Mouse (Mus musculus) CH12.LX (cell line): Measurements from ENCODE around the gene Trim40. TPM values are rescaled to one million over a fixed set of nuclear protein-coding genes. Genes with fewer than 3 reads are reported as not detected.

Experiments used
- DNase-seq: peaks from one replicate; pipeline ENCODE4 v3.0.0-alpha.2; 2013; ENCODE audit errors: extremely low read depth
- H3K27ac ChIP-seq: 2 replicates; pipeline ENCODE4 v1.5.1; 2012; ENCODE audit warnings: low read depth, mild to moderate bottlenecking, control low read depth, moderate library complexity; ENCODE audit not compliant: insufficient read depth
- H3K27me3 ChIP-seq: replicated peaks from 2 replicates; pipeline ENCODE3; 2012; ENCODE audit warnings: inconsistent platforms
- H3K36me3 ChIP-seq, 2 experiments: replicated peaks in 1 of 2; 2 replicates each; pipeline versions ENCODE3 to v1.6.1; 2012; ENCODE audit warnings: inconsistent platforms in 1 of 2, low read length in 1 of 2, mild to moderate bottlenecking in 1 of 2, mixed read lengths in 1 of 2, moderate library complexity in 1 of 2; ENCODE audit not compliant: control insufficient read depth in 1 of 2, insufficient read depth in 1 of 2
- H3K4me1 ChIP-seq, 2 experiments: 2 replicates each; pipeline ENCODE4 v1.6.1; 2012; ENCODE audit warnings: inconsistent platforms in 1 of 2, moderate library complexity in 1 of 2; ENCODE audit not compliant: insufficient read depth in 2 of 2, control insufficient read depth in 1 of 2
- H3K4me2 ChIP-seq: 2 replicates; pipeline ENCODE4 v1.6.1; 2012; ENCODE audit warnings: low read depth, mild to moderate bottlenecking, control low read depth; ENCODE audit not compliant: poor library complexity, insufficient read depth, severe bottlenecking
- H3K4me3 ChIP-seq, 3 experiments: fragments of 150-350 bp in 1 of 3; sonication (generic) in 1 of 3; replicated peaks in 1 of 3; 2 replicates each; pipeline versions ENCODE3 to v1.5.1; 2011 to 2012; ENCODE audit warnings: low read depth in 2 of 3, low read length in 2 of 3, mild to moderate bottlenecking in 2 of 3, moderate library complexity in 2 of 3, control low read depth in 1 of 3, improper control_type of control experiment in 1 of 3, inconsistent platforms in 1 of 3, mixed read lengths in 1 of 3; ENCODE audit not compliant: poor library complexity in 1 of 3
- H3K79me2 ChIP-seq: replicated peaks from 2 replicates; pipeline ENCODE4 v1.6.1; 2012; ENCODE audit warnings: mild to moderate bottlenecking, moderate library complexity; ENCODE audit not compliant: control insufficient read depth, poor library complexity, insufficient read depth, severe bottlenecking; ENCODE audit errors: extremely low read depth
- H3K9ac ChIP-seq: 2 replicates; pipeline ENCODE4 v1.6.1; 2012; ENCODE audit warnings: low read depth, mild to moderate bottlenecking, control low read depth, moderate library complexity; ENCODE audit not compliant: insufficient read depth
- H3K9me3 ChIP-seq: replicated peaks from 2 replicates; pipeline ENCODE3; 2012; ENCODE audit warnings: low read length, inconsistent platforms, mixed read lengths
- ELF1 ChIP-seq: IDR thresholded peaks from 2 replicates; pipeline ENCODE4 v1.6.1; 2014; ENCODE audit warnings: low read depth, mild to moderate bottlenecking, inconsistent platforms, low read length, improper control_type of control experiment
- ETS1 ChIP-seq: conservative IDR thresholded peaks from 2 replicates; pipeline ENCODE4 v1.6.1; 2012; ENCODE audit warnings: low read depth, mild to moderate bottlenecking, inconsistent platforms, low read length, improper control_type of control experiment, moderate library complexity
- GABPA ChIP-seq: IDR thresholded peaks from 2 replicates; pipeline ENCODE4 v1.6.1; 2012; ENCODE audit warnings: low read depth, low read length, improper control_type of control experiment, inconsistent platforms; ENCODE audit not compliant: insufficient replicate concordance
- IRF4 ChIP-seq: IDR thresholded peaks from 2 replicates; pipeline ENCODE4 v1.6.1; 2014; ENCODE audit warnings: low read depth, mild to moderate bottlenecking, inconsistent platforms, low read length, improper control_type of control experiment
- JUN ChIP-seq: IDR thresholded peaks from 2 replicates; pipeline ENCODE4 v1.6.1; 2011; ENCODE audit warnings: low read depth, mild to moderate bottlenecking, low read length, improper control_type of control experiment, moderate library complexity; ENCODE audit not compliant: insufficient read depth
- KAT2A ChIP-seq: IDR thresholded peaks from 2 replicates; pipeline ENCODE4 v1.6.1; 2012; ENCODE audit warnings: low read length, improper control_type of control experiment, inconsistent platforms; ENCODE audit not compliant: insufficient replicate concordance
- MYC ChIP-seq: IDR thresholded peaks from 2 replicates; pipeline ENCODE4 v1.6.1; 2011; ENCODE audit warnings: low read depth, mild to moderate bottlenecking, improper control_type of control experiment, low read length
- NELFE ChIP-seq: IDR thresholded peaks from 2 replicates; pipeline ENCODE4 v1.6.1; 2011; ENCODE audit warnings: low read depth, low read length, improper control_type of control experiment
- PAX5 ChIP-seq: IDR thresholded peaks from 2 replicates; pipeline ENCODE4 v1.6.1; 2012; ENCODE audit warnings: low read length, inconsistent platforms, mixed read lengths
- POLR2A ChIP-seq: IDR thresholded peaks from 2 replicates; pipeline ENCODE4 v1.6.1; 2011; ENCODE audit warnings: low read depth, mild to moderate bottlenecking, improper control_type of control experiment, low read length
- POLR2AphosphoS2 ChIP-seq: IDR thresholded peaks from 2 replicates; pipeline ENCODE4 v1.6.1; 2011; ENCODE audit warnings: low read depth, low read length, improper control_type of control experiment
- RCOR1 ChIP-seq: conservative IDR thresholded peaks from 2 replicates; pipeline ENCODE4 v1.6.1; 2012; ENCODE audit warnings: low read depth, mild to moderate bottlenecking, inconsistent platforms, low read length, improper control_type of control experiment
- SIN3A ChIP-seq: IDR thresholded peaks from 2 replicates; pipeline ENCODE4 v1.6.1; 2012; ENCODE audit warnings: low read length, improper control_type of control experiment, inconsistent platforms
- TCF12 ChIP-seq: IDR thresholded peaks from 2 replicates; pipeline ENCODE4 v1.6.1; 2014; ENCODE audit warnings: low read depth, mild to moderate bottlenecking, inconsistent platforms, low read length, improper control_type of control experiment
- ZNF384 ChIP-seq: IDR thresholded peaks from 2 replicates; pipeline ENCODE4 v1.6.1; 2012; ENCODE audit warnings: low read depth, low read length, improper control_type of control experiment, inconsistent platforms
- dilution Hi-C: fragments of 300-500 bp; cut with MboI; formaldehyde crosslinking; loops from 2 replicates; pipeline ENCODE4 v1.14.3; 2020; ENCODE audit warnings: low sequenced_read_pairs; ENCODE audit not compliant: extremely low pct_unique_long_range_greater_than_20kb, extremely low pct_ligation_motif_present
- in situ Hi-C: fragments of 300-500 bp; cut with MboI; formaldehyde crosslinking; loops from 3 replicates; pipeline ENCODE4 v1.14.3; 2019; ENCODE audit warnings: low sequenced_read_pairs, low pct_ligation_motif_present, low pct_unique_long_range_greater_than_20kb, mixed read lengths
- polyA plus RNA-seq: library from polyadenylated mRNA; unstranded; fragments of >175 nt; gene quantifications from 2 replicates; pipeline ENCODE4 v1.2.1, GENCODE M21; 2012; ENCODE audit warnings: low read depth; ENCODE audit not compliant: insufficient read length
- total RNA-seq, 2 experiments: library from RNA; depleted of rRNA; stranded (reverse); fragments of 300-350 nt in 1 of 2; fragments of >200 nt in 1 of 2; gene quantifications; 2 replicates each; pipeline ENCODE4 v1.2.3; 2012 to 2014

Gene Trim40
- total and polyA plus RNA-seq, 3 experiments: 0.14 TPM; not detected in 2

DNA sequence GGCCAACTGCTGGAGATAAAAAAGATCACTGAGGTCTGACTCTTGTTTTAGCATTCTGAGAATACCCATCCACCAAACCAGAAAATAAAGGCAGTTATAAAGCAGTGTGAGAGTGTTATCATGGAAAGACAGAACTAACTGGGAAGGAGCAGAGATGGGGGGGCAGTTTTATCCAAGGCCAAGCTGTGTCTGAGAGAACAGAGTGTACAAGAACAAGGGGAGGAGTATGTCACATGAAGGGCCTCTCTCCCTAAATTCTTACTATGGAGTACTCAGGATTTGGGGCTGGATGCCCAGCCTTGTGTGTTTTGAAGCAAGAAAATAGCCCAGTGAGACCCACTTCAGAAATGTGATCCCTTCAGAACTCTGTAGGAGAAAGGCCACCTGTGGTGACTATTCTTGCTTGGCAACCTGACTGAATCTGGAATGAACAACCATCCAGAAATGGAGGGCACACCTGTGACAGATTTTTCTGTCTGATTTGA lies 48.9 kb downstream of the Trim40 start:
- no peak overlapping the region for H3K4me2 ChIP-seq

DNA sequence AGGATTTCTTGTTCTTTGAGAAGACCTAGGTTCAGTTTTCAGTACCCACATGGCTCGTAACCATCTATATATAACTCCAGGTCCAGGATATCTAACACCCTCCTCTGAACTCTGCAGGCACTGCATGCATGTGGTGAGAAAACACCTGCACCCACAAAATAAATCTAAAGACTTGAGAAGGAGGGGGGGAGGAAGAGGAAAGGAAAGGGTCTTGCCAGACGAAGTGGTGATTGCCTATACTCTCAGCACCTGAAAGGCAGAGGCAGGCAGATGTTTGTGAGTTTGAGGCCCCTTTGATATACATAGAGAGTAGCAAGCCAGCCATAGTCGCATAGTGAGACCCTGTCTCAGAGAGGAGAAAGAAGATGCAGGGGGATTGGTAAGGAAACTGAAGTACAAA lies 50.0 kb downstream of the Trim40 start:
- H3K79me2 ChIP-seq: peaks cover 3% of the 10 kb centered on the region
- H3K36me3 ChIP-seq: peaks cover 6 to 44% of the 10 kb centered on the region in 2 experiments
- H3K9ac ChIP-seq: no peak overlapping the region
- in situ Hi-C loops (no loop called here), dilution Hi-C loops (no loop called here)
- DNase-seq: no peak
- H3K27me3 ChIP-seq: no peaks in the 10 kb centered on the region
- TF ChIP-seq IRF4 (no peak), SIN3A (no peak), POLR2A (no peak), TCF12 (no peak), GABPA (no peak), ETS1 (no peak), KAT2A (no peak), MYC (no peak), RCOR1 (no peak)
- H3K9me3 ChIP-seq: no peaks in the 10 kb centered on the region
- H3K27ac ChIP-seq: no peak overlapping the region
- peaks cover 8 to 53% of the 10 kb centered on the region in 2 experiments for H3K4me1 ChIP-seq
- H3K4me3 ChIP-seq: no peak overlapping the region
- no peak overlapping the region for H3K4me2 ChIP-seq

More for the DNA sequence above, 48.9 kb downstream of the Trim40 start:
- peaks cover 6 to 53% of the 10 kb centered on the region in 2 experiments for H3K36me3 ChIP-seq
- H3K4me1 ChIP-seq: peaks cover 8 to 59% of the 10 kb centered on the region in 2 experiments
- H3K9ac ChIP-seq: no peak overlapping the region
- no peak overlapping the region for H3K27ac ChIP-seq
- no peak for DNase-seq
- dilution Hi-C loops: no loop called here
- H3K79me2 ChIP-seq: peaks cover 3% of the 10 kb centered on the region
- in situ Hi-C loops: no loop called here
- H3K27me3 ChIP-seq: no peaks in the 10 kb centered on the region
- H3K4me3 ChIP-seq: no peak overlapping the region
- no peak for TF ChIP-seq NELFE
- TF ChIP-seq JUN: no peak
- no peak for TF ChIP-seq ZNF384
- no peak for TF ChIP-seq POLR2AphosphoS2
- TF ChIP-seq PAX5: no peak
- TF ChIP-seq ELF1: no peak
- H3K9me3 ChIP-seq: no peaks in the 10 kb centered on the region
